Mouse (Mus musculus): ENCODE data around the gene Mrpl54. TPM values are rescaled to one million over a fixed set of nuclear protein-coding genes. Genes with fewer than 3 reads are reported as not detected.
"Not testable (repeated sequence)": the region's sequence is repeated elsewhere in the genome, so short reads cannot be mapped to it uniquely, and the experiment has no call there.

Mrpl54 gene
- total and polyA plus RNA-seq, 3 experiments = 85.7 to 101 (median 93.2) TPM

- Histone ChIP-seq H3K27ac (no peak within 1 kb of the TSS), H3K4me1 (ENCODE audit: control insufficient read depth, insufficient read depth, low read length) (peaks cover 2% of the 10 kb centered on the region), H3K9ac (ENCODE audit: low read depth, low read length) (no peak within 1 kb of the TSS), H3K79me2 (replicated peaks; ENCODE audit: control insufficient read depth, insufficient read depth, low read length) (no peaks in the 10 kb centered on the region), H3K27me3 (ENCODE audit: control insufficient read depth, insufficient read depth, low read length) (peaks cover 4% of the 10 kb centered on the region; the same call in 1 of the 2 replicates), H3K4me3 (no peak within 1 kb of the TSS), H3K36me3 (ENCODE audit: control insufficient read depth, insufficient read depth, low read length) (no peaks in the 10 kb centered on the region)
- 13% methylated on average over 27 of the region's 27 CpGs for WGBS
- TF ChIP-seq POLR2A (IDR thresholded peaks at IDR 0.05; ENCODE audit: insufficient read depth, low read depth, low read length) (no peak), CTCF (IDR thresholded peaks at IDR 0.05) (peak; percentile 59), EP300 (IDR thresholded peaks at IDR 0.05; ENCODE audit: insufficient read depth, low read depth, low read length) (no peak)
- no peak for DNase-seq
- intact Hi-C loops (cut with DNase I) = no loop called here
Observed at GRCm38 (mm10) chr10:81230438-81231332, 36.0 kb downstream of the Mrpl54 start, which contains the start of gene Atcay. Gene Atcay (minus strand): TSS chr10:81230833.

GRCm38 (mm10) chr10:81229735-81230437, 36.8 kb downstream of the Mrpl54 start:
- Histone ChIP-seq H3K4me1 (ENCODE audit: control insufficient read depth, insufficient read depth, low read length) (peaks cover 2% of the 10 kb centered on the region), H3K4me3 (no peak overlapping the region), H3K36me3 (ENCODE audit: control insufficient read depth, insufficient read depth, low read length) (no peaks in the 10 kb centered on the region), H3K27me3 (ENCODE audit: control insufficient read depth, insufficient read depth, low read length) (peaks cover 4% of the 10 kb centered on the region; the same call in 1 of the 2 replicates), H3K9ac (ENCODE audit: low read depth, low read length) (no peak overlapping the region), H3K79me2 (replicated peaks; ENCODE audit: control insufficient read depth, insufficient read depth, low read length) (no peaks in the 10 kb centered on the region), H3K27ac (no peak overlapping the region)
- WGBS = 10% methylated on average over 20 of the region's 20 CpGs
- no peak for TF ChIP-seq EP300 (IDR thresholded peaks at IDR 0.05; ENCODE audit: insufficient read depth, low read depth, low read length)
- no peak for TF ChIP-seq CTCF (IDR thresholded peaks at IDR 0.05)
- no peak for TF ChIP-seq POLR2A (IDR thresholded peaks at IDR 0.05; ENCODE audit: insufficient read depth, low read depth, low read length)
- intact Hi-C loops (cut with DNase I) = no loop called here
- DNase-seq = no peak

- H3K27ac ChIP-seq; H3K4me1 ChIP-seq (ENCODE audit: control insufficient read depth, insufficient read depth, low read length); H3K36me3 ChIP-seq (ENCODE audit: control insufficient read depth, insufficient read depth, low read length); H3K9ac ChIP-seq (ENCODE audit: low read depth, low read length); H3K79me2 ChIP-seq (replicated peaks; ENCODE audit: control insufficient read depth, insufficient read depth, low read length); H3K27me3 ChIP-seq (ENCODE audit: control insufficient read depth, insufficient read depth, low read length); H3K4me3 ChIP-seq; DNase-seq; intact Hi-C loops (cut with DNase I): not testable (repeated sequence)
- WGBS = 65% methylated on average over 2 of the region's 2 CpGs
Observed at GRCm38 (mm10) chr10:81223731-81224130, 43.0 kb downstream of the Mrpl54 start.

GRCm38 (mm10) chr10:81221402-81222015, 45.2 kb downstream of the Mrpl54 start:
- Histone ChIP-seq H3K9ac (ENCODE audit: low read depth, low read length) (no peak overlapping the region), H3K27me3 (ENCODE audit: control insufficient read depth, insufficient read depth, low read length) (no peaks in the 10 kb centered on the region; the same call in 1 of the 2 replicates), H3K79me2 (replicated peaks; ENCODE audit: control insufficient read depth, insufficient read depth, low read length) (no peaks in the 10 kb centered on the region), H3K4me3 (no peak overlapping the region), H3K36me3 (ENCODE audit: control insufficient read depth, insufficient read depth, low read length) (no peaks in the 10 kb centered on the region), H3K27ac (no peak overlapping the region), H3K4me1 (ENCODE audit: control insufficient read depth, insufficient read depth, low read length) (no peaks in the 10 kb centered on the region)
- DNase-seq = no peak
- 78% methylated on average over 5 of the region's 5 CpGs for WGBS
- intact Hi-C loops (cut with DNase I) = no loop called here
- TF ChIP-seq EP300 (IDR thresholded peaks at IDR 0.05; ENCODE audit: insufficient read depth, low read depth, low read length) (no peak), POLR2A (IDR thresholded peaks at IDR 0.05; ENCODE audit: insufficient read depth, low read depth, low read length) (no peak), CTCF (IDR thresholded peaks at IDR 0.05) (no peak)

GRCm38 (mm10) chr10:81217964-81218363, 48.8 kb downstream of the Mrpl54 start:
- H3K79me2 ChIP-seq (replicated peaks; ENCODE audit: control insufficient read depth, insufficient read depth, low read length) = no peaks in the 10 kb centered on the region
- peak; percentile 64 to 78 for DNase-seq
- H3K36me3 ChIP-seq (ENCODE audit: control insufficient read depth, insufficient read depth, low read length) = no peaks in the 10 kb centered on the region
- no peak overlapping the region for H3K9ac ChIP-seq (ENCODE audit: low read depth, low read length)
- peak; percentile 92 for TF ChIP-seq CTCF (IDR thresholded peaks at IDR 0.05)
- 0 out of 2 replicates have a peak, but pooled peaks have one; percentile 16 for TF ChIP-seq EP300 (IDR thresholded peaks at IDR 0.05; ENCODE audit: insufficient read depth, low read depth, low read length)
- no peak for TF ChIP-seq POLR2A (IDR thresholded peaks at IDR 0.05; ENCODE audit: insufficient read depth, low read depth, low read length)
- no peaks in the 10 kb centered on the region for H3K4me1 ChIP-seq (ENCODE audit: control insufficient read depth, insufficient read depth, low read length)
- intact Hi-C loops (cut with DNase I) = loop anchor here (1.0 kb wide), 1 partner anchor 20 kb away; no protein-coding TSS in a partner anchor
- H3K27me3 ChIP-seq (ENCODE audit: control insufficient read depth, insufficient read depth, low read length) = no peaks in the 10 kb centered on the region; the same call in 1 of the 2 replicates
- H3K27ac ChIP-seq = no peak overlapping the region
- no peak overlapping the region for H3K4me3 ChIP-seq
- WGBS = 24% methylated on average over 7 of the region's 7 CpGs

Measured in heart, adult 2 months (tissue).